Mouse (Mus musculus): ENCODE results near the gene Kcnk1.

Gene Kcnk1

DNA sequence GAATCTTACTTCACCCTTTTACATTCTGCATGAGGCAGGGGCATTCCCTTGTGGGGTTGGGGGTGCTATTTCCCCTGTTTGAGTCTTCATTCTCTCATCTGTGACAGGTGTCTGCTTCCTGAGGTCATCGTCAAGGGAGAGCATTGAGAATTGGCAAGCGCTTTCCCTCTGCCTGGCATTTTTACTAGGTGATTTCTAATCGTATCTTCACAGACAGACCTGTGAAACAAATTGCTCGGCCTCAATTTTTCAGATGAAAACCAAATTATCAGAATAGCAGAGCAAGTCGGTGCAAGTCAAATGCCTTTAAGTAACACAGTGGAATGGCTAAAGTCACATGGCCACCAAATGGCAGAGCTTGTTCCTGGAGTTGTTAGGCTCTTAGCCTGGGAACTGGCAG lies 41.4 kb downstream of the Kcnk1 start:
- DNase-seq (ENCODE audit: extremely low spot score, low read depth, low spot score) = no peak

DNA sequence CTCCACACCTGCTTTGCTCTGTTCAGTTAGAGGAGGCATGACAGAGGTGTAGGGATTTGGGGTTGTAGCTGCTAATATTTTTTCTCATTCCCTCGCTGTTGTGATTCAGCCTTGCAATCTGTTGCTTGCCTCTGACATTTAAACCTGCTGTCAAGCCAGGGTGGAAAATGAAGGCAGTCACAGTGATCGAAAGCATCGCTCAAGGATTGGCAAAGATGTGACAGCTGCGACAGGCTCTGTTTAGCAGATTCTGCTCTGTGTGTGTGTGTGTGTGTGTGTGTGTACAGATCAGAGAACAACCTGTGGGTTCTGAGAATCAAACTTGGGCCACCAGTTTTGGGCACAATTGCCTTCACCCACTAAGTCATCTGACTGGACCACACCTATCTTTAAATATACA lies 50.8 kb downstream of the Kcnk1 start:
- DNase-seq (ENCODE audit: extremely low spot score, low read depth, low spot score) = no peak

DNA sequence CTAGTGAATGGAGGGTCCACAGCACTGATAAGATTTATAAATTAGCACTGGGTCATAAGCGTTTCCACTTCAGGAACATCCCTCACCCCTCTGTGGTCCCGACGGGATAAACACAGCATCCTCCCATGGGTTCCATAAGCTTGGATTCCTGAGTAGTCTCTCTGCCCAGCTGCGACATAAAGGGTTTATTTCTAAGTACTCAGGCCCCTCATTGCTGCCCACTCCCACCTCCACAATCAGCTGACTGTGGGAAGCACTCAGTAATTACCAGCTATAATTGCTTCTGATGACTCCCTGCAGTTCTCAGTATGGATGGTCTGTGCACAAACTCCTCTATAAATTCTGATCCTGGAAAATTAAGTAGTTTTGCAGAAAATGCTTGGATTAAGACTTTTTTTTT lies 58.9 kb downstream of the Kcnk1 start:
- no peak for DNase-seq (ENCODE audit: extremely low spot score, low read depth, low spot score)

DNA sequence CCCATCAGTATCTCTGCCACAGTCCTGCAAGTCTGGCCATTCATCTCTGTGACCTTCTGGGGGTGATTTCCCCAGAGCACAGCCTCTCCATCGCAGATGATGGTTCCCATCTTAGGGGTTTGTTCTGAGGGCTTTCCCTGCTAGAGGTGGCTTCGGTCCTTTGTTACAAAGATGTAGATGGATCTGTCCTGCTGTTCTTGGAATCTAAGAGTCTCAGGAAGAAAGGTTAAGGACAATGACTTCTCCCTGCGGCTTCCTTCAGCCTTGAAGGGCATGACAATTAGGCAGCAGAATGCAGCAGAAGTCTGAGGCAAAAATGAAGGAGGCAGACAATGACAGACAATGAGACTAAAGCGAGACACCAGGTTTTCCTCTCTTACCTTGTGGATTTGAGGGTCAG lies 63.9 kb downstream of the Kcnk1 start:
- no peak for DNase-seq (ENCODE audit: extremely low spot score, low read depth, low spot score)

DNA sequence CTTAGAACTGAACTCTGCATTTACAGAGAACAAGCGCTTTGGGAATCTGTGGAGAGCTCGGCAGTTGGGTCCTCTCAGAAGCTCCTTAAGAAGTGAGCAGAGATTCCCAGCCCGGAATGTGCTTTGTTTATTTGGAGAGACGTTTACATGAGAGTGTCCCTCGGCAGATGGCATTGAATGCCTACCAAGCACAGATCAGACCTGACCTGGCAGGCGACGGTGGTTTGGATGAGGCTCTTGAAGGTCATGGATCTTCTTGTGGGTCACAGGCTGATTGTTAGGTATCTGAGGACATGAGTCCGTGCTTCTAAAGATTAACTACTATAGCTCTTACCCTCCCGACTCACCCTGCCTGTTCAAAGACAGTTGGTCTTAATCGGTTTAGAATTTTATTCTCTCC lies 67.9 kb downstream of the Kcnk1 start:
- DNase-seq (ENCODE audit: extremely low spot score, low read depth, low spot score) = no peak

DNA sequence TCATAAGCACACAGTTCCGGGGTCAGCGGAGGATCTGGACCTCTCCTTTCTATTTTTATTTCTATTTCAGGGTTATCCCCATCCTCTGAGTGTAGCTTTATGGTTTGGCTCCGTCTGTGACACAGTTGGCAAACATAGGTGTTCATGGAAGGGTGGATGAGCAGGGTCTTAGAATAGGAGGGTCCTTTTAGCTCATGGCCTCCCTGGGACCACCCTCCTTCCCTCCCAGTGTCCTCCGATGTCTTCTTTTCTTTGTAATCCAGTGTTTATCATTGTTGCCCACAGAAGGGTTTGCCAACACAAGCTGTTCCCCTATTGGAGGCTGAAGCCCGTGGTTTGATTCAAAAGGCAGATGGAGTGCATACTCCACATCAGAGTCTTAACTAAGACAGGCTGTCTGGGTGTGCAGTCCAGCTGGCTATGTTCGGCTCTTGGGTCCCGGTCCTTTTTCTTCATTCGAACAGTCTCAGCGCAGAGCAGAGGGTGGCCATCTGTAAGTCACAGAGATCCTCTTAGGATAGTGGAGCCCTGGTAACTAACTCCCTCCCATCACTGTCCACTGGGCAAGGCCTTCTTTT lies 69.0 kb downstream of the Kcnk1 start:
- no peak for DNase-seq (ENCODE audit: extremely low spot score, low read depth, low spot score)

DNA sequence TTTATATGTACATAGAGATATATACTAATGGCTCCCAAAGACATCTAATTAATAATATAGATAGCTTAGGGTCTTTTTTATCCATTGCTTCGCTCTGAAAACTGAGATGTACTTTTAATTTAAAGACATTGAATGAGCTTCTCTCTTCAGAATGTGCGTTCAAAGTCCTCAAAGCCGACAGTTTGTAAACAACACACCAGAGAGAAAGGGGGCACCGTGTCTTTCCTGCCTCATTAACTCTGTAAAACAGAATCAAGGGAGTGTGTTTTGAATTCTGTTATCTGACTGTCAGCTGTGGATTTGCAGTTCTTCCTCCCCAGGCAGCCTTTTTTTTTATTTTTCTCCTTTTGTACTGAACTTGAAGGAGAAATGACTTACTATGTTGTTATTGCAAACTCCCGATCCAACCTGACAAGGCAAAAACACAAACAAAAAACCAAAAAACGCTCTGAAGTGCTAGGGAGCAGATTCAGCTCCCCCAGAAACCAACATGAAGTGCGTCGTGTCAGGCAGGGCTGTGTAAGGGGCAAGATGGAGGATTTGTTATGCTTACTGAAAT lies 69.7 kb downstream of the Kcnk1 start:
- DNase-seq (ENCODE audit: extremely low spot score, low read depth, low spot score) = no peak

DNA sequence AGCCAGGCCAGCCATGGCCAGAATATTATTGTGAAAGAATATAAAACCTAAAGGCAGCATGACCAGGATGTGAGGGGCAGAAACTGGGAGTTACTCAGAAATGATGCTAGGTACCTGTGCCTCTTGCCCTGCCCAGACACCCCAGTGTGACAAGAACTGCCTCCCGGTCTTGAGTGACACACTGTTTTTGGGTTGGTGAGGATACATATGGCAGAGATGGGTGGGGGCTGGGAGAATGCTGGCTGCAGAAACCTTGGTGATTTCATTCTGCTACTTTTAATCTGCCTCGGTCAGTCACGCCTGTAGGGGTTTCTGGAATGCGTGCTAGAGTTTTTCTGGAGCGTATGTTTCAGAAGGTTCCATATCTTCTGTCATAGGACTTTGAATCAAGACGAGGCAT lies 72.3 kb downstream of the Kcnk1 start:
- DNase-seq (ENCODE audit: extremely low spot score, low read depth, low spot score) = no peak

DNA sequence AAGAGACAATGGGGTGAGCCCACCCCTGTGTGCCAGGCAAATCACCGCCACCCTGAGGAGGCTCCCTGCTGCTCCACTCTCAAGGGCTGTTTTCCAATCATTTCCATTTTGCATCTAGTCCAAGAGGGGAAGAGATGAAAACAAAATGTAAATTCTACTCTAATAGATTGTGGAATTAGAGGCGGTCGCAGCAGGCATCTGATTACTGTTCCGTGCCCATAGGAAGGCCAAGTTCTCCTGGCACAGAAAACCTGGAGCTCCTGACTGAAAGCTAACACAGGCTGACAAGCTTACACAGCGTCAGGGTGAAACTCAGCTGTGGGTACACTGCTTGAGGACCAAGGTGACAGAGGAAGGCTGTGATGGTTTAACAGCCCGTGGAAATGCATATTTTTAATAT lies 73.2 kb downstream of the Kcnk1 start:
- DNase-seq (ENCODE audit: extremely low spot score, low read depth, low spot score) = no peak

DNA sequence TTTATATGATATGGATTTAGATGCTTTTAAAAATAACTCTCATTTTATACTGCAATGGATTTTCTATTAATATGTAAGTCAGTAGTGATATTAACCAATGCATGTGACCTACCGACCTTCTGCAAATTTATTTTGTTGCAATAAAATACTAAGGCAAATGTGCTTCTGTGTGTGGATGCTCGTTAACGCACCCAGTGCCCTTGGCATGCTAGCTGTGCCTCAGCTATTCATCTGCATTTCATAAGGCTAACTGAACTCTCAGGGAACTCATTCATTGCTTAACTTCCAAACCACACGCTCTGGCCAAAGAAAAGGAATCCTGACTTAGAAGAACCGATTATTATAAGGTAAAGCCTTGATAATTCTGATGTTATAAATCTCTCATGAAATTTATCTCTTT lies 77.7 kb downstream of the Kcnk1 start:
- no peak for DNase-seq (ENCODE audit: extremely low spot score, low read depth, low spot score)

DNA sequence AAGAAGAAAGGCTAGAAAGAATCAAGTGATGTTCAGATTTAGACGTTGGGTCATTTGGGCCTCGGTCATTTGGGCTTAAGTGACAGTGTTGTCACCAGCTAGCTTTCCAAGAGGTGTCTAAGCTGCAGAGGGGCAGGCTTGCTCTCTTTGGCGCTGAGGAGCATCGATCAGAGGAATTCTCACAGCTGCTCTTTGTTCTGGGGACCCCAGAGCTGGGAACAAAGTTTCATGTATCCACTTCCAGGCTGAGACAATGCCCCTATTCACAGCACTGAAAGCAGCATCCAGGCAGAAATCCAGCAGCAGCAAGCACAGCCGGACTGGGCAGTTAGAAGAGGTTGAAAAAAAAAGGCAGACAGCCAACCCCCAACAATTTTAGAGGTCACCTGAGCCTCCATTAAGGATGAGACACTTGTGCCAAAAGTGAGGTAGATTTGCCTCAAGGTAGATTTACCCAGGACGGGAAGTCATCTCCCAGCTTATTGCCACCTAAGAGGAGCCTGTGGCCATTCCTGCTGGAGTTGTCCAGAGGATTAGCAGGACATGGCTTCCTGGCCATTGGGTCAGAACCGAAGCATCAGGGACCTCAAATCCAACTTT lies 78.3 kb downstream of the Kcnk1 start:
- no peak for DNase-seq (ENCODE audit: extremely low spot score, low read depth, low spot score)

DNA sequence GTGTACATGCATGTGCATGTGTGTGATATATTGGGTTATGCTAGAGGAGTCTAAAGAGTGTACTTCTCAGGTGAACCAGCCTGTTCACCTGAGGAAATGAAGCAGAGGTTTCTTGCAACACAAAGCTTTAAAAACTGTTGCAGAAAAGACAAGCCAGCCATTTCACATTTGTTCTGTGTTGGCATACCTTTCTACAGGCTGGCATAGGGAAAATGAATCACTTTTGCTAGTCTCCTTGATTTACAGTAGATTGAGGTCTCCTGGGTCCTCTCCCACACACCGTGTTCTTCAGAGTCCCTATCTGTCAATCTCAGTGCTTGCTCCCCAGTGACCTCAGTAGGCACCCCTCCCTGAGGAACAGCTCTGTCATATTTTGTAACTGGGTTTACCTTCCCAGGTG lies 79.1 kb downstream of the Kcnk1 start:
- DNase-seq (ENCODE audit: extremely low spot score, low read depth, low spot score) = no peak

DNA sequence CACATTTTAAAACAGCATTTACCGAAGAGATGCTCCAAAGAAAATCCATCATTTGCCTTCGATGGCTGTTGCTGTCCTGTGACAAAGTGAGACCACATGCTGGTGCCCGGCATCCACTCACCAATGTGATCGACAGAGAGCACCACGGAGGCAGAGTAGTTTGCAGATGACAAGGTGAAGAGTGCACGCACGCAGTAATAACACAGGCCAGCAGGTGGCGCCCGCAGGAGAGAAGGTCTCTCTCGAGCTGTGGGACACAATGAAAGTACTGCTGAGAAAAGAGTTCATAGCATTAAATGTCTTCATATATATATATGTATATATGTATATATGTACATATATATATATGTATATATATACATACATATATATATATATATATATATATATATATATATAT lies 80.4 kb downstream of the Kcnk1 start:
- no peak for DNase-seq (ENCODE audit: extremely low spot score, low read depth, low spot score)
